Mouse (Mus musculus): Measurements from ENCODE around the gene Polr1e. TPM values are rescaled to one million over a fixed set of nuclear protein-coding genes. Genes with fewer than 3 reads are reported as not detected.

Polr1e gene
- polyA plus RNA-seq, 1 experiment: 29.0 TPM

DNA sequence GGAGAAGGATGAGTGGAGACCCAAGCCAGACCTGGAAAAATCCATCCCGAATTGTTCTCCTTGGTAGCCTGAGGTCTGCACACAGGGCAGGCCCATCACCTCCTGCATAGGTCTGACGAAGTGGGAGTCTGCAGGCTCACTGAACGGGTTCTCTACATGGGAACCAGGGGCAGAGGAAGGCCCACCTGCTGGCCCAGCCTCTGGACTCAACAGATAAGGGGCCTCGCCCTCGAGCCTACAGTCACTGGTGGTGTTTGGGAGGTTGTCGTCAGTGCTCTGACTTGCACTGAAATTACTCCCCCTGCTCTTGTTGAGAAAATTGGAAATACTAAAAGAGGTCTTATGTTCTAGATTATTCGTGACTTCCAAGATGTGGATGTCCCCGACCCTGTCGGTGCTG, 24.5 kb upstream of the Polr1e start:
- Histone ChIP-seq H3K79me3 (ENCODE audit: low read depth) (no peaks in the 10 kb centered on the region), H3K79me2 (ENCODE audit: control insufficient read depth, insufficient read depth) (no peaks in the 10 kb centered on the region), H3K4me3 (ENCODE audit: insufficient read depth, poor library complexity, severe bottlenecking) (no peak overlapping the region), H3K27me3 (ENCODE audit: control insufficient read depth, insufficient read depth, insufficient read length) (no peaks in the 10 kb centered on the region), H3ac (ENCODE audit: control insufficient read depth, insufficient read length, low read depth) (no peak overlapping the region), H3K36me3 (ENCODE audit: control insufficient read depth, insufficient read depth) (peaks cover 3% of the 10 kb centered on the region)
- TF ChIP-seq USF1 (IDR thresholded peaks at IDR 0.05; ENCODE audit: low read depth) (no peak), MYOG (IDR thresholded peaks at IDR 0.05; ENCODE audit: control insufficient read depth, extremely low read depth, insufficient read length) (no peak), CEBPB (IDR thresholded peaks at IDR 0.05; ENCODE audit: low read depth) (no peak), FOSL1 (IDR thresholded peaks at IDR 0.05; ENCODE audit: insufficient read depth, low read length, poor library complexity, severe bottlenecking) (no peak), MYOD1 (IDR thresholded peaks at IDR 0.05; ENCODE audit: control insufficient read depth, insufficient read length, low read depth) (no peak), MAX (IDR thresholded peaks at IDR 0.05) (no peak)

DNA sequence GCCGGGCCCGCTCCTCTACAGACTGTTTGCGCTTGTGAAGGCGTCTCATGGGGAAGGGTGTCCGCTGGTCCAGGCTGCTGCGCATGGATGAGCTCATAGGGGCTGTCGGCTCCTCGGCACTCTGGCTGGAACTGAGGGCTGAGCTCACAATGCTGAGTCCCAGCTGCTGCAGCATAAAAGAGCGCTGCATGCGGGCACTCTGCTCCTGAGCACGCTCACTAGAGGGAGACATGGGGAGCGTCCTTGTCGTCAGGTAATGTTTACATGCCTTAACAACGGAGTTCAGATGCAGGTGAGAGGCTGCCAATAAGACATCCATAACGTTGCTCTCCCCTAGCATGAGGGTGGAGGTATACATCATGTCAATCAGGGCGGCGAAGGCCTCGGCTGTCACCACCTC, 23.6 kb upstream of the Polr1e start:
- TF ChIP-seq USF1 (IDR thresholded peaks at IDR 0.05; ENCODE audit: low read depth) (no peak), FOSL1 (IDR thresholded peaks at IDR 0.05; ENCODE audit: insufficient read depth, low read length, poor library complexity, severe bottlenecking) (no peak), CEBPB (IDR thresholded peaks at IDR 0.05; ENCODE audit: low read depth) (no peak), MYOD1 (IDR thresholded peaks at IDR 0.05; ENCODE audit: control insufficient read depth, insufficient read length, low read depth) (no peak), MAX (IDR thresholded peaks at IDR 0.05) (no peak), CTCF (IDR thresholded peaks at IDR 0.05; ENCODE audit: control insufficient read depth, insufficient read depth, insufficient read length) (no peak), MYOG (IDR thresholded peaks at IDR 0.05; ENCODE audit: control insufficient read depth, extremely low read depth, insufficient read length) (no peak)
- Histone ChIP-seq H3K79me2 (ENCODE audit: control insufficient read depth, insufficient read depth) (no peaks in the 10 kb centered on the region), H3K4me3 (ENCODE audit: insufficient read depth, poor library complexity, severe bottlenecking) (no peak overlapping the region), H3K36me3 (ENCODE audit: control insufficient read depth, insufficient read depth) (no peaks in the 10 kb centered on the region), H3K79me3 (ENCODE audit: low read depth) (peaks cover 2% of the 10 kb centered on the region), H3ac (ENCODE audit: control insufficient read depth, insufficient read length, low read depth) (no peak overlapping the region), H3K27me3 (ENCODE audit: control insufficient read depth, insufficient read depth, insufficient read length) (no peaks in the 10 kb centered on the region)

DNA sequence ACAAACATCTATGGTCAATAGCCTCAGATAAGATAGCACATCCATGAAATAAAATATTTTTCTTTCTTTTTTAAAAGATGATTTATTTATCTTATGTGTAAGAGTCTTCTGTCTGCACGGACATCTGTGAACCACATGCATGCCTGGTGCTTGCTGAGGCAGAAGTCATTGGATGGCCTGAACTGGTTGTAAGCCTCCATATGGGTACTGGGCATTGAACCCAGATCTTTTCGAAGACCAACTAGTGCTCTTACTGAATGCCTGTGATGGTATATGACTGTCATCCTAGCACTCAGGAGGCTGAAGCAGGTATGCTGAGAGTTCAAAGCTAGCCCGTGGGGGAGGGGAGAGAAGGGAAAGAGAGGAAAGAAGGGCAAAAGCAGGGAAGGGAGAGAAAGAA, 20.3 kb upstream of the Polr1e start:
- no peak overlapping the region for H3ac ChIP-seq (ENCODE audit: control insufficient read depth, insufficient read length, low read depth)
- no peak overlapping the region for H3K4me3 ChIP-seq (ENCODE audit: insufficient read depth, poor library complexity, severe bottlenecking)
- no peaks in the 10 kb centered on the region for H3K79me2 ChIP-seq (ENCODE audit: control insufficient read depth, insufficient read depth)
- H3K27me3 ChIP-seq (ENCODE audit: control insufficient read depth, insufficient read depth, insufficient read length): no peaks in the 10 kb centered on the region
- H3K79me3 ChIP-seq (ENCODE audit: low read depth): peaks cover 2% of the 10 kb centered on the region
- TF ChIP-seq USF1 (IDR thresholded peaks at IDR 0.05; ENCODE audit: low read depth): no peak
- no peak for TF ChIP-seq MYOD1 (IDR thresholded peaks at IDR 0.05; ENCODE audit: control insufficient read depth, insufficient read length, low read depth)
- TF ChIP-seq MYOG (IDR thresholded peaks at IDR 0.05; ENCODE audit: control insufficient read depth, extremely low read depth, insufficient read length): no peak
- TF ChIP-seq CEBPB (IDR thresholded peaks at IDR 0.05; ENCODE audit: low read depth): no peak
- no peak for TF ChIP-seq CTCF (IDR thresholded peaks at IDR 0.05; ENCODE audit: control insufficient read depth, insufficient read depth, insufficient read length)
- TF ChIP-seq MAX (IDR thresholded peaks at IDR 0.05): no peak
- TF ChIP-seq FOSL1 (IDR thresholded peaks at IDR 0.05; ENCODE audit: insufficient read depth, low read length, poor library complexity, severe bottlenecking): no peak
- no peaks in the 10 kb centered on the region for H3K36me3 ChIP-seq (ENCODE audit: control insufficient read depth, insufficient read depth)

DNA sequence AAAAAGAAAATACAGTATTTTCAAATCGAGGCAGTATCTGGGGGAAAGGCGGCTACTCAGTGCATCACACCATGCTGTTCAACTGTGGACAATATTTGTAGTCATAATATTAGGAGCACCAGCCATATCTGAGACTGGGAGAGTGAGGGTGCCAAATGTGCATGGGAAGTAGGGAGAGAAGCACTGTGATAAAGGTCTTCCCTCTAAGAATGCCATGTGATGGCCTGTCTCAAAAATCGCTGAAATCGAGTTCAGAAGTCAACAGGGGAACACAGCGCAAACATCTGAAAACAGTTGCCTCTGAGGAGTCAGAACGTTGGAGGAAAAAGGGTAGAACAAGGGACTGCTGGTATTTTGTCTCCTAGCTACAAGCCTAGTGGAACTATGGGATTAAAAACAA, 18.4 kb upstream of the Polr1e start:
- Histone ChIP-seq H3ac (ENCODE audit: control insufficient read depth, insufficient read length, low read depth) (no peak overlapping the region), H3K36me3 (ENCODE audit: control insufficient read depth, insufficient read depth) (no peaks in the 10 kb centered on the region), H3K27me3 (ENCODE audit: control insufficient read depth, insufficient read depth, insufficient read length) (no peaks in the 10 kb centered on the region), H3K79me2 (ENCODE audit: control insufficient read depth, insufficient read depth) (no peaks in the 10 kb centered on the region), H3K79me3 (ENCODE audit: low read depth) (peaks cover 2% of the 10 kb centered on the region), H3K4me3 (ENCODE audit: insufficient read depth, poor library complexity, severe bottlenecking) (no peak overlapping the region)
- TF ChIP-seq MYOG (IDR thresholded peaks at IDR 0.05; ENCODE audit: control insufficient read depth, extremely low read depth, insufficient read length) (no peak), CEBPB (IDR thresholded peaks at IDR 0.05; ENCODE audit: low read depth) (no peak), FOSL1 (IDR thresholded peaks at IDR 0.05; ENCODE audit: insufficient read depth, low read length, poor library complexity, severe bottlenecking) (no peak), USF1 (IDR thresholded peaks at IDR 0.05; ENCODE audit: low read depth) (no peak), MAX (IDR thresholded peaks at IDR 0.05) (no peak), CTCF (IDR thresholded peaks at IDR 0.05; ENCODE audit: control insufficient read depth, insufficient read depth, insufficient read length) (no peak), MYOD1 (IDR thresholded peaks at IDR 0.05; ENCODE audit: control insufficient read depth, insufficient read length, low read depth) (no peak)

DNA sequence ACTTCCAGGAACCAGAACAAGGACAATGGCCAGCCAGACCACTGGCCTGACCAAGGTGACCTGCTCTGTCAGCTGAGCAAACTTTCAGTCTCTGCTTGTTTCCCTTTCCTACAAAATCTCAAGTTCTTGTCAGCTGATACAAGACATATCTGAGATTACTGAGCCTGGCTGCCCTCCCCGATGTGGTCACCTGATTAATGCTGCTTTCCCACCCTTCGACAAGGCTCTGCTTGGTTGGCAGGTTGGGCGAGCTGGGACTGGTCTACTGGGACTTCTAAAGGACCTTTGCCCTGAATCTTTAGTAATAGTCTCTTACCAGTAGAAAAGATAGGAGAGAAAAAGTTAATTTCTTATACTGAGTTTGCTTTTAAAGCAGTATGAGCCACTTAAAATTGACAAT, 12.9 kb upstream of the Polr1e start:
- TF ChIP-seq CTCF (IDR thresholded peaks at IDR 0.05; ENCODE audit: control insufficient read depth, insufficient read depth, insufficient read length) (no peak), MYOG (IDR thresholded peaks at IDR 0.05; ENCODE audit: control insufficient read depth, extremely low read depth, insufficient read length) (no peak), USF1 (IDR thresholded peaks at IDR 0.05; ENCODE audit: low read depth) (no peak), MAX (IDR thresholded peaks at IDR 0.05) (no peak), FOSL1 (IDR thresholded peaks at IDR 0.05; ENCODE audit: insufficient read depth, low read length, poor library complexity, severe bottlenecking) (no peak), CEBPB (IDR thresholded peaks at IDR 0.05; ENCODE audit: low read depth) (no peak), MYOD1 (IDR thresholded peaks at IDR 0.05; ENCODE audit: control insufficient read depth, insufficient read length, low read depth) (no peak)
- Histone ChIP-seq H3K27me3 (ENCODE audit: control insufficient read depth, insufficient read depth, insufficient read length) (no peaks in the 10 kb centered on the region), H3K36me3 (ENCODE audit: control insufficient read depth, insufficient read depth) (no peaks in the 10 kb centered on the region), H3K79me2 (ENCODE audit: control insufficient read depth, insufficient read depth) (peaks cover 20% of the 10 kb centered on the region), H3K79me3 (ENCODE audit: low read depth) (peaks cover 14% of the 10 kb centered on the region), H3K4me3 (ENCODE audit: insufficient read depth, poor library complexity, severe bottlenecking) (no peak overlapping the region), H3ac (ENCODE audit: control insufficient read depth, insufficient read length, low read depth) (no peak overlapping the region)

All from C2C12 (cell line).